12 mouse cellular contexts compared by ENCODE assay signal in the genomic region with DNA sequence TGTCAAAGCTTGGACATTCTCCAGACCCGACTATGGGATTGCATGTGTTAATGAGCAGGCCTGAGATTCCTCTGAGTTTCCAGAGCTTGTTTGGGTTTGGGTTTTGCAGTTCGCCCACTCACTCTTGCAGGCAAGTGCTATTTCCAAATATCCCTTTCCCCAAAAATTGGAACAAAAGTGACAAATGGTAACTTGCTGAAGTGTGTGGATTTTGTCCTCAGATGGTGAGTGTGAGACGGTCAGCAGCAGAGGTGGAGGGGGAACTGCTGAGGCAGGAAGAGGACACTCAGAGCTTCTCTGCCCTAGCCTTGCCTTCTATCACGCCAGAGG.
DNase-seq lines count a peak whose midpoint lies in the region; ATAC-seq and TF ChIP-seq lines count a peak whose summit lies in the region.
"Had no signal": no experiment of that assay in that cellular context is flagged by ENCODE, and none has a peak within 500 bp of the region (broad histone marks: within the 10 kb centered on the region; RNA-seq: fewer than 3 reads in every experiment).

No protein-coding gene starts in this region.

- TF ChIP-seq EP300 in lung, postnatal 0 days (IDR thresholded peaks at IDR 0.05) = no peak

- WGBS in heart, embryonic 12.5 days = 28% methylated on average over 4 of the region's 4 CpGs
- WGBS in lung, postnatal 0 days = 62% methylated on average over 4 of the region's 4 CpGs
- 36% methylated on average over 4 of the region's 4 CpGs for WGBS in intestine, embryonic 14.5 days
- WGBS in stomach, embryonic 15.5 days = 44% methylated on average over 4 of the region's 4 CpGs
- WGBS in forebrain, embryonic 15.5 days = 75% methylated on average over 4 of the region's 4 CpGs

- no peak overlapping the region for H3K4me3 ChIP-seq in heart, embryonic 12.5 days
- H3K4me3 ChIP-seq in lung, postnatal 0 days (ENCODE audit: low read depth, low read length) = no peak overlapping the region
- H3K4me3 ChIP-seq in intestine, embryonic 14.5 days (ENCODE audit: low read depth, low read length) = no peak overlapping the region
- H3K4me3 ChIP-seq in stomach, embryonic 15.5 days (replicated peaks) = no peak overlapping the region
- no peak overlapping the region for H3K4me3 ChIP-seq in forebrain, embryonic 15.5 days
- H3K4me3 ChIP-seq: layer of hippocampus, adult 2 months had no signal

- H3K9me3 ChIP-seq in heart, embryonic 12.5 days (replicated peaks) = no peaks in the 10 kb centered on the region
- H3K9me3 ChIP-seq in lung, postnatal 0 days (ENCODE audit: low read length) = no peaks in the 10 kb centered on the region
- H3K9me3 ChIP-seq in intestine, embryonic 14.5 days (ENCODE audit: control insufficient read depth, low read length) = no peaks in the 10 kb centered on the region
- no peaks in the 10 kb centered on the region for H3K9me3 ChIP-seq in stomach, embryonic 15.5 days
- H3K9me3 ChIP-seq in forebrain, embryonic 15.5 days = no peaks in the 10 kb centered on the region

- H3K36me3 ChIP-seq in heart, embryonic 12.5 days = no peaks in the 10 kb centered on the region
- no peaks in the 10 kb centered on the region for H3K36me3 ChIP-seq in lung, postnatal 0 days (ENCODE audit: insufficient read depth, low read length)
- no peaks in the 10 kb centered on the region for H3K36me3 ChIP-seq in intestine, embryonic 14.5 days (ENCODE audit: control insufficient read depth, insufficient read depth, low read length)
- no peaks in the 10 kb centered on the region for H3K36me3 ChIP-seq in stomach, embryonic 15.5 days
- no peaks in the 10 kb centered on the region for H3K36me3 ChIP-seq in forebrain, embryonic 15.5 days

- peaks cover 41% of the 10 kb centered on the region for H3K4me1 ChIP-seq in heart, embryonic 12.5 days (replicated peaks)
- H3K4me1 ChIP-seq in lung, postnatal 0 days (ENCODE audit: insufficient read depth, low read depth, low read length) = no peaks in the 10 kb centered on the region
- peaks cover 19% of the 10 kb centered on the region for H3K4me1 ChIP-seq in intestine, embryonic 14.5 days (replicated peaks; ENCODE audit: control insufficient read depth, insufficient read depth, low read length)
- H3K4me1 ChIP-seq in stomach, embryonic 15.5 days = peaks cover 17% of the 10 kb centered on the region
- no peaks in the 10 kb centered on the region for H3K4me1 ChIP-seq in forebrain, embryonic 15.5 days

- no peak for TF ChIP-seq CTCF in lung, postnatal 0 days (IDR thresholded peaks at IDR 0.05)

- no peaks in the 10 kb centered on the region for H3K27me3 ChIP-seq in heart, embryonic 12.5 days (replicated peaks)
- H3K27me3 ChIP-seq in lung, postnatal 0 days (replicated peaks; ENCODE audit: insufficient read depth, low read length) = no peaks in the 10 kb centered on the region
- no peaks in the 10 kb centered on the region for H3K27me3 ChIP-seq in intestine, embryonic 14.5 days (replicated peaks; ENCODE audit: control insufficient read depth, insufficient read depth, low read length)
- no peaks in the 10 kb centered on the region for H3K27me3 ChIP-seq in stomach, embryonic 15.5 days (replicated peaks)
- no peaks in the 10 kb centered on the region for H3K27me3 ChIP-seq in forebrain, embryonic 15.5 days

- DNase-seq in heart, postnatal 14 days = no peak
- peak; percentile 27 for DNase-seq in lung, postnatal 10 days
- DNase-seq in lung, postnatal 0 days (ENCODE audit: low spot score) = no peak
- DNase-seq in intestine, embryonic 14.5 days (ENCODE audit: low spot score) = no peak
- DNase-seq in urinary bladder, postnatal 10 days (ENCODE audit: low spot score) = no peak
- DNase-seq: cerebellum, adult 9-10 months; gastrocnemius, postnatal 25 days had no signal

- no peak for ATAC-seq in heart, embryonic 12.5 days (ENCODE audit: insufficient number of reproducible peaks, low FRiP score)
- ATAC-seq in lung, postnatal 0 days = no peak
- no peak; the same call in 1 of the 2 replicates for ATAC-seq in intestine, embryonic 14.5 days (replicated peaks; ENCODE audit: low FRiP score, low TSS enrichment, low read depth)
- no peak for ATAC-seq in stomach, embryonic 15.5 days (ENCODE audit: insufficient read depth, low FRiP score, low read depth)
- no peak for ATAC-seq in forebrain, embryonic 15.5 days (replicated peaks)
- ATAC-seq: midbrain, embryonic 16.5 days had no signal

- no peak overlapping the region for H3K9ac ChIP-seq in heart, embryonic 12.5 days
- no peak overlapping the region for H3K9ac ChIP-seq in lung, postnatal 0 days (replicated peaks; ENCODE audit: low read depth)
- no peak overlapping the region for H3K9ac ChIP-seq in intestine, embryonic 14.5 days (ENCODE audit: low read length)
- H3K9ac ChIP-seq in stomach, embryonic 15.5 days = no peak overlapping the region
- H3K9ac ChIP-seq in forebrain, embryonic 15.5 days (replicated peaks) = no peak overlapping the region

- H3K4me2 ChIP-seq in heart, embryonic 12.5 days = no peak overlapping the region
- H3K4me2 ChIP-seq in lung, postnatal 0 days (replicated peaks; ENCODE audit: low read depth, low read length) = no peak overlapping the region
- H3K4me2 ChIP-seq in intestine, embryonic 14.5 days (ENCODE audit: low read length) = no peak overlapping the region
- H3K4me2 ChIP-seq in stomach, embryonic 15.5 days = no peak overlapping the region
- no peak overlapping the region for H3K4me2 ChIP-seq in forebrain, embryonic 15.5 days (replicated peaks)

- intact Hi-C loops in heart, postnatal 14 days (cut with DNase I) = no loop called here

- peak overlapping the region; percentile 69 for H3K27ac ChIP-seq in heart, embryonic 12.5 days (ENCODE audit: poor library complexity, severe bottlenecking)
- H3K27ac ChIP-seq in lung, postnatal 0 days (ENCODE audit: low read length) = no peak overlapping the region
- peak overlapping the region; percentile 63 for H3K27ac ChIP-seq in intestine, embryonic 14.5 days (ENCODE audit: low read depth)
- peak overlapping the region; percentile 73 for H3K27ac ChIP-seq in stomach, embryonic 15.5 days
- H3K27ac ChIP-seq in forebrain, embryonic 15.5 days (replicated peaks) = no peak overlapping the region
- H3K27ac ChIP-seq: layer of hippocampus, adult 2 months had no signal

Comparison
In these comparisons a context has a peak if more than half of its experiments do, and no peak if none do; other contexts are left out.
1. H3K27ac ChIP-seq: peak in heart, embryonic 12.5 days (single experiment), intestine, embryonic 14.5 days (single experiment) and stomach, embryonic 15.5 days (single experiment); none in lung, postnatal 0 days (single experiment) and forebrain, embryonic 15.5 days (single experiment).